Mouse (Mus musculus): Measurements from ENCODE around the gene Dlx4.

Gene Dlx4

GRCm38 (mm10) chr11:95102161-95102904 is 43.7 kb downstream of the Dlx4 start:
- DNase-seq (ENCODE audit: low spot score): no peak

GRCm38 (mm10) chr11:95101071-95101788 is 44.8 kb downstream of the Dlx4 start:
- DNase-seq (ENCODE audit: low spot score): no peak

- DNase-seq (ENCODE audit: low spot score): no peak
Measured at GRCm38 (mm10) chr11:95100393-95100792, 45.7 kb downstream of the Dlx4 start.

- DNase-seq (ENCODE audit: low spot score): no peak
Measured at GRCm38 (mm10) chr11:95098346-95099095, 47.5 kb downstream of the Dlx4 start.

GRCm38 (mm10) chr11:95097889-95098288 is 48.2 kb downstream of the Dlx4 start:
- DNase-seq (ENCODE audit: low spot score): no peak

- no peak for DNase-seq (ENCODE audit: low spot score)
Measured at GRCm38 (mm10) chr11:95096608-95097373, 49.3 kb downstream of the Dlx4 start.

- no peak for DNase-seq (ENCODE audit: low spot score)
Measured at GRCm38 (mm10) chr11:95095596-95095995, 50.5 kb downstream of the Dlx4 start.

GRCm38 (mm10) chr11:95093077-95093476 is 53.0 kb downstream of the Dlx4 start:
- no peak for DNase-seq (ENCODE audit: low spot score)
